Mouse (Mus musculus): Measurements from ENCODE around the gene Syngap1.
A peak's percentile ranks its signal among the peaks of the same experiment; 100 is the strongest.
"Not testable (repeated sequence)": the region's sequence is repeated elsewhere in the genome, so short reads cannot be mapped to it uniquely, and the experiment has no call there.

Syngap1 gene

GRCm38 (mm10) chr17:26941031-26941789 lies at the start of gene Syngap1:
Gene Syngap1 (plus strand): TSS chr17:26941253.
- DNase-seq (ENCODE audit: low read depth, low spot score): no peak

- DNase-seq (ENCODE audit: low read depth, low spot score): no peak
These were observed 48.2 kb upstream of the Syngap1 start for GRCm38 (mm10) chr17:26892635-26893375.

GRCm38 (mm10) chr17:26893492-26893891 lies 47.6 kb upstream of the Syngap1 start:
- no peak for DNase-seq (ENCODE audit: low read depth, low spot score)

- DNase-seq (ENCODE audit: low read depth, low spot score): no peak
These were observed 46.7 kb upstream of the Syngap1 start for GRCm38 (mm10) chr17:26894342-26894741.

- DNase-seq (ENCODE audit: low read depth, low spot score): peak; percentile 65
These were observed 45.5 kb upstream of the Syngap1 start for GRCm38 (mm10) chr17:26895578-26895977.

GRCm38 (mm10) chr17:26900916-26901315 lies 40.1 kb upstream of the Syngap1 start:
- DNase-seq (ENCODE audit: low read depth, low spot score): no peak

GRCm38 (mm10) chr17:26904320-26904719 lies 36.7 kb upstream of the Syngap1 start:
- DNase-seq (ENCODE audit: low read depth, low spot score): no peak

- DNase-seq (ENCODE audit: low read depth, low spot score): not testable (repeated sequence)
These were observed 33.5 kb upstream of the Syngap1 start for GRCm38 (mm10) chr17:26907506-26907905.

- no peak for DNase-seq (ENCODE audit: low read depth, low spot score)
These were observed 25.8 kb upstream of the Syngap1 start for GRCm38 (mm10) chr17:26915248-26915647.

GRCm38 (mm10) chr17:26916711-26917482 lies 24.2 kb upstream of the Syngap1 start, which contains the start of gene Kifc5b:
Gene Kifc5b (plus strand): TSS chr17:26917091.
- peak; percentile 99 for DNase-seq (ENCODE audit: low read depth, low spot score)

GRCm38 (mm10) chr17:26917560-26917959 lies 23.5 kb upstream of the Syngap1 start:
- DNase-seq (ENCODE audit: low read depth, low spot score): not testable (repeated sequence)

- DNase-seq (ENCODE audit: low read depth, low spot score): no peak
These were observed 22.7 kb upstream of the Syngap1 start for GRCm38 (mm10) chr17:26918343-26918742.

- DNase-seq (ENCODE audit: low read depth, low spot score): not testable (repeated sequence)
These were observed 21.5 kb upstream of the Syngap1 start for GRCm38 (mm10) chr17:26919516-26919915.

GRCm38 (mm10) chr17:26922368-26922767 lies 18.7 kb upstream of the Syngap1 start:
- not testable (repeated sequence) for DNase-seq (ENCODE audit: low read depth, low spot score)

GRCm38 (mm10) chr17:26925414-26925813 lies 15.6 kb upstream of the Syngap1 start:
- not testable (repeated sequence) for DNase-seq (ENCODE audit: low read depth, low spot score)

GRCm38 (mm10) chr17:26931795-26932194 lies 9.3 kb upstream of the Syngap1 start:
- DNase-seq (ENCODE audit: low read depth, low spot score): peak; percentile 21

GRCm38 (mm10) chr17:26932839-26933398 lies 8.1 kb upstream of the Syngap1 start, which contains the start of gene Phf1:
Gene Phf1 (plus strand): TSS chr17:26933052.
- peak; percentile 95 for DNase-seq (ENCODE audit: low read depth, low spot score)

GRCm38 (mm10) chr17:26933419-26933818 lies 7.6 kb upstream of the Syngap1 start:
- DNase-seq (ENCODE audit: low read depth, low spot score): no peak

- no peak for DNase-seq (ENCODE audit: low read depth, low spot score)
These were observed 6.9 kb upstream of the Syngap1 start for GRCm38 (mm10) chr17:26933885-26934827.

GRCm38 (mm10) chr17:26935027-26935426 lies 6.0 kb upstream of the Syngap1 start:
- DNase-seq (ENCODE audit: low read depth, low spot score): no peak

Measured in CD4-positive helper T cell, adult 2 months (primary cell).